Mouse (Mus musculus) bone marrow macrophage, adult 2 months (primary cell): ENCODE measurements at regions not wholly inside any gene's neighbourhood (a gene's known extent, or its start where the extent isn't known, plus 50 kb on each side); places are given as distances from the start of the nearest gene placed in this dataset.

Experiments
- CTCF ChIP-seq: IDR thresholded peaks from 2 replicates; pipeline ENCODE4 v1.5.1; 2012; ENCODE audit warnings: low read depth, mild to moderate bottlenecking, low read length, moderate library complexity
- POLR2A ChIP-seq: IDR thresholded peaks from 2 replicates; pipeline ENCODE4 v1.6.1; 2012; ENCODE audit warnings: mild to moderate bottlenecking, low read depth, low read length, borderline replicate concordance

DNA sequence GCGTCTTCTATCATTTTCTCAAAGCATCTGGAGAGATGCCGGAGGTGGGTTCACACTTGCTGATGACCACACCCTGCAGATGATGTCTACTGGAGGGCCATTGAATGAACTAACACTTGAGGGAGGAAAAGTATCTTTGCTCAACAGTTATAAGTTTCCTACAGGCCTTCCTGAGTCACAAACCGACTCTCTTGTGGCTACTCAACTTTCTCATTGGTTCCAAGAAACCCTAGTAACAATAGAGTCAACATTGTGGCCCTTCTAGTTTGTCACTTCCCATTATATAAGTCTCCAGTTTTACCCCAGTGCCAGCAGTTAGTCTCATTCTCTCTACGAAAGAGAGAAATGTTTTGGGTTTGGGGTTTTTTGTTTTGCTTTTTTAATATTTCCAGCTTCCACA is 604.1 kb upstream of the Arid1b start:
- no peak for TF ChIP-seq CTCF
- no peak for TF ChIP-seq POLR2A
